Mouse (Mus musculus) bone marrow macrophage, adult 2 months (primary cell): Measurements from ENCODE around the gene Snrk. TPM values are rescaled to one million over a fixed set of nuclear protein-coding genes. Genes with fewer than 3 reads are reported as not detected.

Source experiments
- H3K27ac ChIP-seq: 2 replicates; pipeline ENCODE4 v1.5.1; 2012; ENCODE audit warnings: low read depth, low read length; ENCODE audit not compliant: insufficient read depth
- H3K4me1 ChIP-seq: 2 replicates; pipeline ENCODE4 v1.6.1; 2012; ENCODE audit warnings: low read length; ENCODE audit not compliant: control insufficient read depth, insufficient read depth
- H3K4me3 ChIP-seq: 2 replicates; pipeline ENCODE4 v1.5.1; 2012; ENCODE audit warnings: mild to moderate bottlenecking, low read length, moderate library complexity; ENCODE audit not compliant: insufficient read depth
- CTCF ChIP-seq: IDR thresholded peaks from 2 replicates; pipeline ENCODE4 v1.5.1; 2012; ENCODE audit warnings: low read depth, mild to moderate bottlenecking, low read length, moderate library complexity
- POLR2A ChIP-seq: IDR thresholded peaks from 2 replicates; pipeline ENCODE4 v1.6.1; 2012; ENCODE audit warnings: mild to moderate bottlenecking, low read depth, low read length, borderline replicate concordance
- polyA plus RNA-seq: library from polyadenylated mRNA; stranded (reverse); fragments of >200 nt; gene quantifications from 2 replicates; pipeline ENCODE4 v1.2.4, GENCODE M21; 2012; ENCODE audit not compliant: missing spikeins, insufficient read depth, insufficient read length

The Snrk gene
- polyA plus RNA-seq, 1 experiment = 26.1 TPM

GRCm38 (mm10) chr9:122104285-122104829 is 12.7 kb upstream of the Snrk start:
- peaks cover 10% of the 10 kb centered on the region for H3K4me1 ChIP-seq
- no peak overlapping the region for H3K27ac ChIP-seq
- H3K4me3 ChIP-seq = no peak overlapping the region
- TF ChIP-seq CTCF (no peak), POLR2A (no peak)

- Histone ChIP-seq H3K27ac (no peak overlapping the region), H3K4me1 (peaks cover 26% of the 10 kb centered on the region), H3K4me3 (no peak overlapping the region)
- TF ChIP-seq CTCF (no peak), POLR2A (no peak)
Measured at GRCm38 (mm10) chr9:122107701-122108375, 9.2 kb upstream of the Snrk start.

GRCm38 (mm10) chr9:122109553-122110225 is 7.4 kb upstream of the Snrk start:
- peaks cover 33% of the 10 kb centered on the region for H3K4me1 ChIP-seq
- no peak overlapping the region for H3K27ac ChIP-seq
- no peak overlapping the region for H3K4me3 ChIP-seq
- TF ChIP-seq CTCF = no peak
- no peak for TF ChIP-seq POLR2A

- no peak overlapping the region for H3K27ac ChIP-seq
- TF ChIP-seq CTCF (no peak), POLR2A (no peak)
Measured at GRCm38 (mm10) chr9:122110508-122110907, 6.6 kb upstream of the Snrk start.

GRCm38 (mm10) chr9:122110921-122111320 is 6.1 kb upstream of the Snrk start:
- H3K27ac ChIP-seq = no peak overlapping the region
- TF ChIP-seq POLR2A = no peak
- TF ChIP-seq CTCF = no peak
- H3K4me3 ChIP-seq = no peak overlapping the region
- H3K4me1 ChIP-seq = peaks cover 36% of the 10 kb centered on the region

More at GRCm38 (mm10) chr9:122110508-122110907, 6.6 kb upstream of the Snrk start:
- Histone ChIP-seq H3K4me1 (peaks cover 33% of the 10 kb centered on the region), H3K4me3 (no peak overlapping the region)

- Histone ChIP-seq H3K4me3 (no peak overlapping the region), H3K27ac (peak overlapping the region; percentile 46), H3K4me1 (peaks cover 23% of the 10 kb centered on the region)
- TF ChIP-seq CTCF (no peak), POLR2A (no peak)
Measured at GRCm38 (mm10) chr9:122115552-122115951, 1.5 kb upstream of the Snrk start.

- H3K4me1 ChIP-seq = peaks cover 22% of the 10 kb centered on the region
Measured at GRCm38 (mm10) chr9:122116359-122116758, 707 bp upstream of the Snrk start.

GRCm38 (mm10) chr9:122117692-122118529 is 845 bp downstream of the Snrk start:
- Histone ChIP-seq H3K4me3 (peak overlapping the region; percentile 86), H3K27ac (no peak overlapping the region), H3K4me1 (peaks cover 32% of the 10 kb centered on the region)
- no peak for TF ChIP-seq CTCF
- no peak for TF ChIP-seq POLR2A

More at GRCm38 (mm10) chr9:122116359-122116758, 707 bp upstream of the Snrk start:
- H3K4me3 ChIP-seq = no peak overlapping the region
- TF ChIP-seq CTCF = no peak
- no peak for TF ChIP-seq POLR2A
- H3K27ac ChIP-seq = peak overlapping the region; percentile 1; the same call in 1 of the 2 replicates

GRCm38 (mm10) chr9:122120089-122120488 is 3.0 kb downstream of the Snrk start:
- no peak for TF ChIP-seq POLR2A
- peak; percentile 39; the same call in 1 of the 2 replicates for TF ChIP-seq CTCF
- no peak overlapping the region for H3K4me3 ChIP-seq
- H3K4me1 ChIP-seq = peaks cover 35% of the 10 kb centered on the region
- H3K27ac ChIP-seq = no peak overlapping the region

GRCm38 (mm10) chr9:122122113-122122512 is 5.0 kb downstream of the Snrk start:
- Histone ChIP-seq H3K4me1 (peaks cover 36% of the 10 kb centered on the region), H3K27ac (peak overlapping the region; percentile 21; the same call in 1 of the 2 replicates), H3K4me3 (no peak overlapping the region)
- no peak for TF ChIP-seq CTCF
- TF ChIP-seq POLR2A = no peak
